Mouse (Mus musculus) embryonic facial prominence, embryonic 13.5 days (tissue): ENCODE data around the gene Slc29a1. TPM values are rescaled to one million over a fixed set of nuclear protein-coding genes. Genes with fewer than 3 reads are reported as not detected.

ENCODE experiments used
- ATAC-seq: fragments of 200-750 bp; cut with Nextera tagmentation; 2 replicates; pipeline ENCODE4 v1.8.0; 2017; ENCODE audit warnings: low read depth; ENCODE audit not compliant: insufficient number of reproducible peaks, insufficient read depth, low FRiP score, low TSS enrichment
- H3K27ac ChIP-seq: fragments of 300-500 bp; sonication (generic); 2 replicates; pipeline ENCODE4 v1.5.1; 2015; ENCODE audit warnings: moderate library complexity, mild to moderate bottlenecking, inconsistent platforms
- H3K27me3 ChIP-seq: fragments of 300-500 bp; sonication (generic); 2 replicates; pipeline ENCODE4 v1.6.1; 2015; ENCODE audit warnings: mild to moderate bottlenecking, inconsistent platforms
- H3K36me3 ChIP-seq: fragments of 300-500 bp; sonication (generic); 2 replicates; pipeline ENCODE4 v1.6.1; 2015; ENCODE audit warnings: mild to moderate bottlenecking, inconsistent platforms
- H3K4me1 ChIP-seq: fragments of 300-500 bp; sonication (generic); 2 replicates; pipeline ENCODE4 v1.6.1; 2015; ENCODE audit warnings: inconsistent platforms
- H3K4me2 ChIP-seq: fragments of 300-500 bp; sonication (generic); 2 replicates; pipeline ENCODE4 v1.6.1; 2015; ENCODE audit warnings: moderate library complexity, mild to moderate bottlenecking, inconsistent platforms
- H3K4me3 ChIP-seq: fragments of 300-500 bp; sonication (generic); 2 replicates; pipeline ENCODE4 v1.5.1; 2015; ENCODE audit warnings: mild to moderate bottlenecking, inconsistent platforms
- H3K9ac ChIP-seq: fragments of 300-500 bp; sonication (generic); 2 replicates; pipeline ENCODE4 v1.6.1; 2015; ENCODE audit warnings: mild to moderate bottlenecking, inconsistent platforms
- H3K9me3 ChIP-seq: fragments of 300-500 bp; sonication (generic); 2 replicates; pipeline ENCODE4 v1.6.1; 2016; ENCODE audit warnings: inconsistent platforms
- WGBS: fragments of 180-500 bp; shearing (Covaris S2); methylation state at CpG from one replicate; pipeline ENCODE4 v1.1.7; 2015; ENCODE audit warnings: mixed read lengths; 5-methylcytosine and 5-hydroxymethylcytosine counted together
- polyA plus RNA-seq: library from polyadenylated mRNA; unstranded; fragments of >200 nt; fragmentation: Nextera tagmentation; extraction: Ambion mirVana; gene quantifications from 2 replicates; pipeline ENCODE4 v1.2.1, GENCODE M21; 2015

Gene Slc29a1
- polyA plus RNA-seq, 1 experiment from 2014 or later = 69.8 TPM

- H3K9ac ChIP-seq = no peak overlapping the region
- peak overlapping the region; percentile 98; the same call in 1 of the 2 replicates for H3K27ac ChIP-seq
- 87% methylated on average over 8 of the region's 8 CpGs for WGBS
- H3K4me1 ChIP-seq = peaks cover 25% of the 10 kb centered on the region
- H3K9me3 ChIP-seq = no peaks in the 10 kb centered on the region
- H3K4me2 ChIP-seq = no peak overlapping the region
- ATAC-seq = no peak
- no peaks in the 10 kb centered on the region for H3K27me3 ChIP-seq
- no peak overlapping the region for H3K4me3 ChIP-seq
- peaks cover 16% of the 10 kb centered on the region for H3K36me3 ChIP-seq
These were observed 24.1 kb downstream of the Slc29a1 start for GRCm38 (mm10) chr17:45575123-45575897.

GRCm38 (mm10) chr17:45574129-45574761, 25.2 kb downstream of the Slc29a1 start:
- Histone ChIP-seq H3K9ac (peak overlapping the region; percentile 100), H3K27ac (peak overlapping the region; percentile 98)

GRCm38 (mm10) chr17:45573780-45574123, 25.7 kb downstream of the Slc29a1 start:
- ATAC-seq = peak; percentile 54
- no peaks in the 10 kb centered on the region for H3K27me3 ChIP-seq
- H3K4me3 ChIP-seq = peak overlapping the region; percentile 99
- H3K36me3 ChIP-seq = peaks cover 32% of the 10 kb centered on the region
- H3K4me2 ChIP-seq = peak overlapping the region; percentile 82
- peak overlapping the region; percentile 98 for H3K27ac ChIP-seq
- H3K4me1 ChIP-seq = peaks cover 28% of the 10 kb centered on the region
- H3K9ac ChIP-seq = peak overlapping the region; percentile 100
- under 1% methylated on average over 18 of the region's 18 CpGs for WGBS
- no peaks in the 10 kb centered on the region for H3K9me3 ChIP-seq

More at GRCm38 (mm10) chr17:45574129-45574761, 25.2 kb downstream of the Slc29a1 start:
- ATAC-seq = peak; percentile 39
- Histone ChIP-seq H3K27me3 (no peaks in the 10 kb centered on the region), H3K4me3 (peak overlapping the region; percentile 99), H3K9me3 (no peaks in the 10 kb centered on the region), H3K4me1 (peaks cover 28% of the 10 kb centered on the region), H3K36me3 (peaks cover 27% of the 10 kb centered on the region), H3K4me2 (peak overlapping the region; percentile 82)
- 3% methylated on average over 17 of the region's 17 CpGs for WGBS

DNA sequence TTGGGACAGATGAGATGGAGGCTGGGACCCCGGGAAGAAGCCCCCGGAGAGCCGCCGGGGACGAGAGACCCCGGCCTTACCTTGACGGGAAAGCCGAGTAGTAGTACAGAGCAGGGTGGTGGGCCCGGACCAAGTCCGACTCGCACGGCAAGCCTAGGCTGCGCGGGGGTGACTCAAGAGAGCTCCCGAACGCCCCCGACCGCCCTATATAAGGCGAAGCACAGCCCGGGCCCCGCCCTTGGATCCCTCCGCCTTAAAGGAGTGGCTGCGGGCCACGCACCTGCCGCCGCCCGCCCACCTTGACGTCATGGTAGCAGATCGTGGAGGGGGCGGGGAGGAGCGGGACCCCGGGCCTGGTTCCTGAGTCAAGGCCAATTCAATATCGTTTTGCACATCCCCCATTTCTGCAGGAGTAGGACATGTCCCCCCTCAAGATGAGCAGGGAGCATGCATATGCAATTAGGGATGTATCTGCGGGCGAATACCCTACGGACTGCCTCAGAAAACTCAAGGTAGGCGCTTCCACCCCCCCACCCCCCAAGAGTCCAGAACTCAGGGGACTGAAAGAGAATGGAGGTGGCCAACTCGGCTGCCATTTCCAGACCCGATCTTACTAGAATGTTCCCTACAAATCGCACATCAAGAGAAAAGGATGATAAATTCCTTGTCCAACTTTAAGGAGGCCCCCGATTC, 26.2 kb downstream of the Slc29a1 start, which contains the start of gene Hsp90ab1:
Gene Hsp90ab1, minus strand, starts transcription at position 185 of the 693 bp plus-strand sequence.
- Histone ChIP-seq H3K4me3 (peak within 1 kb of the TSS; percentile 99), H3K9ac (peak within 1 kb of the TSS; percentile 100), H3K36me3 (peaks cover 37% of the 10 kb centered on the region), H3K9me3 (no peaks in the 10 kb centered on the region), H3K4me2 (peak within 1 kb of the TSS; percentile 82), H3K27me3 (no peaks in the 10 kb centered on the region), H3K27ac (peak within 1 kb of the TSS; percentile 98), H3K4me1 (peaks cover 28% of the 10 kb centered on the region)
- peak; percentile 85 for ATAC-seq
- under 1% methylated on average over 41 of the region's 41 CpGs for WGBS

DNA sequence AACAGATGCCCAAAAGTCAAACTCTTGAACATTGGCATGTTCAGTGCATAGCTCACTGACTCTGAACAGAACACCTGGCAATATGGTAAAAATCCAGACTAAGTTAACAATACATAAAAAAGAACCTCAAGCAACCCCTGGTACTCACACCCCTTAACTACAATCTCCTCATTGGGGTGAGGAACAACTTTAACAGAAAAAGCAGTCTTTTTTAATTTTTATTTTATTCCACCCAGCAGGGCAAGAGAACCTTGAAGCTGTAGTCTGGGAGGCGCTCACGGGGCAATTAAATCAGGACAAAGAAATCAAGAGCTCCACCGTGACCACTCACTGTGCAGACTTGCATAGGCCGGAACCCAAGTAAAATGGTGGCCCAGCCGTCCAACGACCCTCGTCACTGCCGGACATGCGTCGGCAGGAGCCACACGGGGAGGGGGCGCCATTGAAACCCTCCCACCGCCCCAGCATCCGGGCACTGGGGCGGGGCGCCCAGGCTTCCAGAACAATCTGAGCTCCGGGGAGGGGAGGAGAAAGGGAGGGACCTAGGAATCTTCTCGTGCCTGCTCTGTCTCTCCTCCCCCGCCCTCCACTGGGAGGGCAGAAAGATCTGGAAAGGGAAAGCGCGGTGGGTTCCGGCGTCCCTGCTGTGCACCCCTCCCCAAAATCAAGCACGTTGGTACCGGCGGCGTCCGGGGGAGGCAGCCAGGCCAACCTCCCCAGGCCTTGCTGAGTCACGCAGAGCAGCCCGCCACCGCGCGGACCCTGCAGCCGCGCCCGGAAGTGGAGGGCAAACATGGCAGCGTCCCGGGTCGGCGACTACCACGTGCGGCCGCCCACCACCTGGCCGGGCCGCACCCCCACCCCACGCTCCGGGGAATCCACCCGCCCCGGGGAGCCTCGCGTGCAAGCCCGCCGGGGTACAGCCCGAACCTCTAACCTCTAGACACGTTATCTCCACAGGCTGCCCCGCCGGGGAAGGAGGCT, 27.0 kb downstream of the Slc29a1 start:
- peak; percentile 48 for ATAC-seq
- Histone ChIP-seq H3K9me3 (no peaks in the 10 kb centered on the region), H3K4me2 (peak overlapping the region; percentile 82), H3K4me3 (peak overlapping the region; percentile 99), H3K4me1 (peaks cover 30% of the 10 kb centered on the region), H3K27ac (peak overlapping the region; percentile 98), H3K9ac (peak overlapping the region; percentile 100), H3K27me3 (no peaks in the 10 kb centered on the region), H3K36me3 (peaks cover 46% of the 10 kb centered on the region)
- under 1% methylated on average over 57 of the region's 57 CpGs for WGBS

DNA sequence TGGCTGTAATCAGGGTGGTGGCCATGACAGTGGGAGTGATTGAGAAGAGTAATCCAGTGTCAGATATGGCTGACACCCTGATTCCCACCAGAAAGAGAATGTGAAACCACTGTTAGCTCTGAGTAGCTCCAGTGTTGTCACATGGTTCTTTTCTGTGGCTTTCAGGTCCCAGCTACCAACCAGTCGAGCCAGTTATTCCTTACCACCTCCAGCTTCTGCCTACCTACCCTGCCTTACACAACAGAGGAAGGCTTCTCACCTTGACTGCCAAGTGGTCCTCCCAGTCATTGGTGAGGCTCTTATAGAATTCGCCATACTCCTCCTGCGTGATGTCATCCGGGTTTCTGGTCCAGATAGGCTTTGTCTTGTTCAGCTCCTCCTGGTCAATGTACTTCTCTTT, 29.4 kb downstream of the Slc29a1 start:
- peaks cover 69% of the 10 kb centered on the region for H3K36me3 ChIP-seq
- no peak overlapping the region for H3K4me2 ChIP-seq
- H3K9me3 ChIP-seq = no peaks in the 10 kb centered on the region
- no peaks in the 10 kb centered on the region for H3K27me3 ChIP-seq
- peaks cover 51% of the 10 kb centered on the region for H3K4me1 ChIP-seq
- no peak overlapping the region for H3K27ac ChIP-seq
- WGBS = 81% methylated on average over 4 of the region's 4 CpGs
- H3K9ac ChIP-seq = peak overlapping the region; percentile 22; the same call in 1 of the 2 replicates
- H3K4me3 ChIP-seq = peak overlapping the region; percentile 3; the same call in 1 of the 2 replicates
- no peak for ATAC-seq

GRCm38 (mm10) chr17:45568990-45569389, 30.4 kb downstream of the Slc29a1 start:
- Histone ChIP-seq H3K4me1 (peaks cover 49% of the 10 kb centered on the region), H3K9ac (no peak overlapping the region), H3K27ac (no peak overlapping the region), H3K9me3 (no peaks in the 10 kb centered on the region), H3K27me3 (no peaks in the 10 kb centered on the region), H3K36me3 (peaks cover 70% of the 10 kb centered on the region), H3K4me3 (no peak overlapping the region), H3K4me2 (no peak overlapping the region)
- WGBS = 83% methylated on average over 12 of the region's 12 CpGs
- no peak for ATAC-seq

- peaks cover 52% of the 10 kb centered on the region for H3K4me1 ChIP-seq
- 0 out of 2 replicates have a peak overlapping the region, but pooled peaks have one; percentile 27 for H3K9ac ChIP-seq
- H3K27ac ChIP-seq = no peak overlapping the region
- WGBS = 31% methylated on average over 4 of the region's 4 CpGs
- no peak overlapping the region for H3K4me3 ChIP-seq
- no peaks in the 10 kb centered on the region for H3K27me3 ChIP-seq
- H3K9me3 ChIP-seq = no peaks in the 10 kb centered on the region
- peaks cover 70% of the 10 kb centered on the region for H3K36me3 ChIP-seq
- H3K4me2 ChIP-seq = no peak overlapping the region
- no peak for ATAC-seq
These were observed 32.2 kb downstream of the Slc29a1 start for GRCm38 (mm10) chr17:45567162-45567601.

- Histone ChIP-seq H3K9ac (peak overlapping the region; percentile 27; the same call in 1 of the 2 replicates), H3K4me1 (peaks cover 48% of the 10 kb centered on the region), H3K36me3 (peaks cover 66% of the 10 kb centered on the region), H3K27ac (0 out of 2 replicates have a peak overlapping the region, but pooled peaks have one; percentile 34), H3K9me3 (no peaks in the 10 kb centered on the region), H3K4me3 (no peak overlapping the region), H3K27me3 (no peaks in the 10 kb centered on the region), H3K4me2 (no peak overlapping the region)
- 65% methylated on average over 18 of the region's 18 CpGs for WGBS
- no peak for ATAC-seq
These were observed 32.8 kb downstream of the Slc29a1 start for GRCm38 (mm10) chr17:45566360-45567161.

DNA sequence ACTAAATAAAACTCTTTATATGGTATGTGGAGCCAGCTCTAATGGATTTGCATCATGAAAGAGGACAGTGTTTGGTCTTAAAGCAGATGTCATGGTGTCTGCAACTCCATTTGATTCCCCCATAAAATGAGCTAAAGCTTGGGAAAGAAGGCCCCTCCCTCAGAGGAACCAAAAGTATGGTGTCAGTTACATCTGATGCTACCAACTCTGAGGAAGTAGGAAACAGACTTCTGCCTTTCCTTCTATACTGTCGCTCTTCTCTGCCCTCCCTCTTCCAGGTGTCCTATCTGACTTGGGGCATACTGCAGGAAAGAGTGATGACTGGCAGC, 33.4 kb downstream of the Slc29a1 start:
- Histone ChIP-seq H3K27me3 (no peaks in the 10 kb centered on the region), H3K4me1 (peaks cover 42% of the 10 kb centered on the region), H3K4me3 (no peak overlapping the region), H3K9ac (no peak overlapping the region), H3K36me3 (peaks cover 61% of the 10 kb centered on the region), H3K9me3 (no peaks in the 10 kb centered on the region), H3K4me2 (no peak overlapping the region), H3K27ac (no peak overlapping the region)
- ATAC-seq = no peak
- 74% methylated on average over 1 of the region's 1 CpGs for WGBS
